Mouse (Mus musculus) midbrain, postnatal 0 days (tissue): Measurements from ENCODE around the gene Galnt9. TPM values are rescaled to one million over a fixed set of nuclear protein-coding genes. Genes with fewer than 3 reads are reported as not detected.
A peak's percentile ranks its signal among the peaks of the same experiment; 100 is the strongest.

Source experiments
- ATAC-seq: fragments of 200-750 bp; cut with Nextera tagmentation; 2 replicates; pipeline ENCODE4 v1.8.0; 2017; ENCODE audit warnings: moderate number of reproducible peaks, mild to moderate bottlenecking, moderate TSS enrichment, moderate library complexity; ENCODE audit not compliant: low FRiP score
- DNase-seq: peaks from one replicate; pipeline ENCODE4 v3.0.0-alpha.2; 2015; ENCODE audit warnings: low spot score
- H3K27ac ChIP-seq: fragments of 300-500 bp; sonication (generic); 2 replicates; pipeline ENCODE4 v1.5.1; 2014; ENCODE audit warnings: low read depth, mild to moderate bottlenecking, low read length, mixed read lengths
- H3K27me3 ChIP-seq: fragments of 300-500 bp; sonication (generic); 2 replicates; pipeline ENCODE4 v1.6.1; 2014; ENCODE audit warnings: low read length, control low read depth, mixed read lengths; ENCODE audit not compliant: insufficient read depth
- H3K36me3 ChIP-seq: fragments of 300-500 bp; sonication (generic); 2 replicates; pipeline ENCODE4 v1.6.1; 2014; ENCODE audit warnings: low read length, control low read depth, mixed read lengths; ENCODE audit not compliant: insufficient read depth
- H3K4me1 ChIP-seq: fragments of 300-500 bp; sonication (generic); 2 replicates; pipeline ENCODE4 v1.6.1; 2014; ENCODE audit warnings: mild to moderate bottlenecking, control low read depth, antibody characterized with exemption, low read length, mixed read lengths; ENCODE audit not compliant: insufficient read depth
- H3K4me2 ChIP-seq: fragments of 300-500 bp; sonication (generic); 2 replicates; pipeline ENCODE4 v1.6.1; 2014; ENCODE audit warnings: low read depth, mild to moderate bottlenecking, low read length, mixed read lengths; ENCODE audit not compliant: poor library complexity, severe bottlenecking
- H3K4me3 ChIP-seq: fragments of 300-500 bp; sonication (generic); 2 replicates; pipeline ENCODE4 v1.5.1; 2014; ENCODE audit warnings: low read depth, mild to moderate bottlenecking, low read length, moderate library complexity
- H3K9ac ChIP-seq: fragments of 300-500 bp; sonication (generic); replicated peaks from 2 replicates; pipeline ENCODE4 v1.6.1; 2014; ENCODE audit warnings: mild to moderate bottlenecking, low read length, moderate library complexity, mixed read lengths; ENCODE audit not compliant: poor library complexity, severe bottlenecking
- H3K9me3 ChIP-seq: fragments of 300-500 bp; sonication (generic); 2 replicates; pipeline ENCODE4 v1.6.1; 2016; ENCODE audit warnings: low read length, control low read depth
- CTCF ChIP-seq: IDR thresholded peaks from 2 replicates; pipeline ENCODE4 v1.5.1; 2016; ENCODE audit warnings: antibody characterized with exemption, mild to moderate bottlenecking
- WGBS: fragments of 180-500 bp; shearing (Covaris S2); extraction: QIAGEN DNeasy Blood & Tissue Kit; methylation state at CpG from one replicate; pipeline ENCODE4 v1.1.7; 2014; 5-methylcytosine and 5-hydroxymethylcytosine counted together
- polyA plus RNA-seq: library from polyadenylated mRNA; unstranded; fragments of >200 nt; fragmentation: Nextera tagmentation; extraction: Ambion mirVana; gene quantifications from 2 replicates; pipeline ENCODE4 v1.2.1, GENCODE M21; 2015
- total RNA-seq: library from RNA; depleted of rRNA; stranded (reverse); fragments of >200 nt; gene quantifications from 2 replicates; pipeline ENCODE4 v1.2.3, GENCODE M21; 2014

Gene Galnt9
- total and polyA plus RNA-seq, 2 experiments from 2014 or later, result 23.1 to 34.0 TPM

- H3K27ac ChIP-seq, result peak within 1 kb of the TSS; percentile 48; the same call in 1 of the 2 replicates
- H3K4me2 ChIP-seq, result peak within 1 kb of the TSS; percentile 94
- peak within 1 kb of the TSS; percentile 72 for H3K4me3 ChIP-seq
- DNase-seq (peak; percentile 97), ATAC-seq (peak; percentile 87)
- peaks cover 11% of the 10 kb centered on the region for H3K4me1 ChIP-seq
- no peaks in the 10 kb centered on the region for H3K9me3 ChIP-seq
- TF ChIP-seq CTCF, result no peak; the same call in 1 of the 2 replicates
- no peaks in the 10 kb centered on the region for H3K27me3 ChIP-seq
- peak within 1 kb of the TSS; percentile 60 for H3K9ac ChIP-seq
- under 1% methylated on average over 83 of the region's 91 CpGs for WGBS
- peaks cover 66% of the 10 kb centered on the region for H3K36me3 ChIP-seq
These were observed 108.8 kb downstream of the Galnt9 start, which contains the start of the genes Noc4l and Ddx51 for GRCm38 (mm10) chr5:110652719-110653648. Gene Noc4l, minus strand, starts transcription at chr5:110653417. Gene Ddx51, plus strand, starts transcription at chr5:110653451.

- H3K9ac ChIP-seq, result peak overlapping the region; percentile 60
- peak overlapping the region; percentile 94 for H3K4me2 ChIP-seq
- ATAC-seq (peak; percentile 53), DNase-seq (no peak)
- TF ChIP-seq CTCF, result no peak
- peaks cover 11% of the 10 kb centered on the region for H3K4me1 ChIP-seq
- peaks cover 66% of the 10 kb centered on the region for H3K36me3 ChIP-seq
- no peaks in the 10 kb centered on the region for H3K27me3 ChIP-seq
- WGBS, result 1% methylated on average over 37 of the region's 37 CpGs
- 0 out of 2 replicates have a peak overlapping the region, but pooled peaks have one; percentile 48 for H3K27ac ChIP-seq
- no peaks in the 10 kb centered on the region for H3K9me3 ChIP-seq
- H3K4me3 ChIP-seq, result peak overlapping the region; percentile 72
These were observed 109.5 kb downstream of the Galnt9 start for GRCm38 (mm10) chr5:110653686-110654085.

GRCm38 (mm10) chr5:110659682-110660081 is 115.5 kb downstream of the Galnt9 start:
- Histone ChIP-seq H3K36me3 (peaks cover 59% of the 10 kb centered on the region), H3K9me3 (no peaks in the 10 kb centered on the region), H3K4me3 (no peak overlapping the region), H3K27me3 (no peaks in the 10 kb centered on the region), H3K27ac (no peak overlapping the region), H3K4me2 (no peak overlapping the region), H3K9ac (no peak overlapping the region), H3K4me1 (no peaks in the 10 kb centered on the region)
- no peak for ATAC-seq
- DNase-seq, result no peak
- TF ChIP-seq CTCF, result no peak

- WGBS, result 88% methylated on average over 2 of the region's 2 CpGs
- peaks cover 62% of the 10 kb centered on the region for H3K36me3 ChIP-seq
- no peak overlapping the region for H3K4me3 ChIP-seq
- DNase-seq (no peak), ATAC-seq (no peak)
- no peak overlapping the region for H3K4me2 ChIP-seq
- H3K27me3 ChIP-seq, result no peaks in the 10 kb centered on the region
- no peak for TF ChIP-seq CTCF
- no peak overlapping the region for H3K27ac ChIP-seq
- H3K4me1 ChIP-seq, result no peaks in the 10 kb centered on the region
- H3K9me3 ChIP-seq, result no peaks in the 10 kb centered on the region
- H3K9ac ChIP-seq, result no peak overlapping the region
These were observed 119.9 kb downstream of the Galnt9 start for GRCm38 (mm10) chr5:110664041-110664440.

GRCm38 (mm10) chr5:110664750-110665269 is 120.7 kb downstream of the Galnt9 start:
- ATAC-seq (no peak), DNase-seq (no peak)
- H3K9ac ChIP-seq, result no peak overlapping the region
- no peaks in the 10 kb centered on the region for H3K9me3 ChIP-seq
- peaks cover 64% of the 10 kb centered on the region for H3K36me3 ChIP-seq
- 95% methylated on average over 2 of the region's 2 CpGs for WGBS
- no peaks in the 10 kb centered on the region for H3K27me3 ChIP-seq
- no peak for TF ChIP-seq CTCF
- H3K4me2 ChIP-seq, result no peak overlapping the region
- no peaks in the 10 kb centered on the region for H3K4me1 ChIP-seq
- H3K27ac ChIP-seq, result no peak overlapping the region
- no peak overlapping the region for H3K4me3 ChIP-seq
